Mouse (Mus musculus) embryonic facial prominence, embryonic 13.5 days (tissue): ENCODE results near the gene Gm21725. TPM values are rescaled to one million over a fixed set of nuclear protein-coding genes. Genes with fewer than 3 reads are reported as not detected.
"Not testable (repeated sequence)": the region's sequence is repeated elsewhere in the genome, so short reads cannot be mapped to it uniquely, and the experiment has no call there.

ENCODE experiments used
- ATAC-seq: fragments of 200-750 bp; cut with Nextera tagmentation; 2 replicates; pipeline ENCODE4 v1.8.0; 2017; ENCODE audit warnings: low read depth; ENCODE audit not compliant: insufficient number of reproducible peaks, insufficient read depth, low FRiP score, low TSS enrichment
- H3K27ac ChIP-seq: fragments of 300-500 bp; sonication (generic); 2 replicates; pipeline ENCODE4 v1.5.1; 2015; ENCODE audit warnings: moderate library complexity, mild to moderate bottlenecking, inconsistent platforms
- H3K27me3 ChIP-seq: fragments of 300-500 bp; sonication (generic); 2 replicates; pipeline ENCODE4 v1.6.1; 2015; ENCODE audit warnings: mild to moderate bottlenecking, inconsistent platforms
- H3K36me3 ChIP-seq: fragments of 300-500 bp; sonication (generic); 2 replicates; pipeline ENCODE4 v1.6.1; 2015; ENCODE audit warnings: mild to moderate bottlenecking, inconsistent platforms
- H3K4me1 ChIP-seq: fragments of 300-500 bp; sonication (generic); 2 replicates; pipeline ENCODE4 v1.6.1; 2015; ENCODE audit warnings: inconsistent platforms
- H3K4me2 ChIP-seq: fragments of 300-500 bp; sonication (generic); 2 replicates; pipeline ENCODE4 v1.6.1; 2015; ENCODE audit warnings: moderate library complexity, mild to moderate bottlenecking, inconsistent platforms
- H3K4me3 ChIP-seq: fragments of 300-500 bp; sonication (generic); 2 replicates; pipeline ENCODE4 v1.5.1; 2015; ENCODE audit warnings: mild to moderate bottlenecking, inconsistent platforms
- H3K9ac ChIP-seq: fragments of 300-500 bp; sonication (generic); 2 replicates; pipeline ENCODE4 v1.6.1; 2015; ENCODE audit warnings: mild to moderate bottlenecking, inconsistent platforms
- H3K9me3 ChIP-seq: fragments of 300-500 bp; sonication (generic); 2 replicates; pipeline ENCODE4 v1.6.1; 2016; ENCODE audit warnings: inconsistent platforms
- WGBS: fragments of 180-500 bp; shearing (Covaris S2); methylation state at CpG from one replicate; pipeline ENCODE4 v1.1.7; 2015; ENCODE audit warnings: mixed read lengths; 5-methylcytosine and 5-hydroxymethylcytosine counted together
- polyA plus RNA-seq: library from polyadenylated mRNA; unstranded; fragments of >200 nt; fragmentation: Nextera tagmentation; extraction: Ambion mirVana; gene quantifications from 2 replicates; pipeline ENCODE4 v1.2.1, GENCODE M21; 2015

Gm21725 gene
- polyA plus RNA-seq = not detected in 2 replicates

GRCm38 (mm10) chrY:13348963-13349362, at the start of gene Gm21725:
Gene Gm21725 (minus strand): TSS chrY:13349063.
- not testable (repeated sequence) for H3K4me3 ChIP-seq, H3K4me2 ChIP-seq, ATAC-seq, H3K9me3 ChIP-seq, H3K9ac ChIP-seq, H3K36me3 ChIP-seq, H3K27me3 ChIP-seq, H3K4me1 ChIP-seq, H3K27ac ChIP-seq
- WGBS = no CpG with 5 or more reads among the region's 3 CpGs

Other genes starting within 250 kb of the Gm21725 start
- gene Gm21891, start 215.6 kb downstream of the Gm21725 start, polyA plus RNA-seq = not detected in 2 replicates
- gene Gm21425, start 187.1 kb downstream of the Gm21725 start, polyA plus RNA-seq = not detected in 2 replicates
- gene Gm21828, start 125.1 kb downstream of the Gm21725 start, polyA plus RNA-seq = not detected in 2 replicates
- not detected in 2 replicates for gene Gm21440, start 96.7 kb downstream of the Gm21725 start, polyA plus RNA-seq
- not detected in 2 replicates for gene Gm21454, start 96.6 kb downstream of the Gm21725 start, polyA plus RNA-seq
- not detected in 2 replicates for gene Gm21866, start 116.5 kb upstream of the Gm21725 start, polyA plus RNA-seq
- not detected in 2 replicates for gene Gm20773, start 145.0 kb upstream of the Gm21725 start, polyA plus RNA-seq